Mouse (Mus musculus): Measurements from ENCODE around the gene Inpp4b. TPM values are rescaled to one million over a fixed set of nuclear protein-coding genes. Genes with fewer than 3 reads are reported as not detected.

The Inpp4b gene
- polyA plus RNA-seq, 1 experiment = 0.46 TPM

- WGBS = 89% methylated on average over 4 of the region's 4 CpGs
- no peak for DNase-seq (ENCODE audit: low read depth, low spot score)
Measured at GRCm38 (mm10) chr8:81639820-81640219, 297.5 kb downstream of the Inpp4b start.

GRCm38 (mm10) chr8:81643030-81643429 is 300.7 kb downstream of the Inpp4b start:
- WGBS = 84% methylated on average over 4 of the region's 4 CpGs
- no peak for DNase-seq (ENCODE audit: low read depth, low spot score)

GRCm38 (mm10) chr8:81692167-81692566 is 349.8 kb downstream of the Inpp4b start:
- DNase-seq (ENCODE audit: low read depth, low spot score) = no peak

- DNase-seq (ENCODE audit: low read depth, low spot score) = no peak
- WGBS = 26% methylated on average over 2 of the region's 2 CpGs
Measured at GRCm38 (mm10) chr8:81694893-81695292, 352.5 kb downstream of the Inpp4b start.

DNA sequence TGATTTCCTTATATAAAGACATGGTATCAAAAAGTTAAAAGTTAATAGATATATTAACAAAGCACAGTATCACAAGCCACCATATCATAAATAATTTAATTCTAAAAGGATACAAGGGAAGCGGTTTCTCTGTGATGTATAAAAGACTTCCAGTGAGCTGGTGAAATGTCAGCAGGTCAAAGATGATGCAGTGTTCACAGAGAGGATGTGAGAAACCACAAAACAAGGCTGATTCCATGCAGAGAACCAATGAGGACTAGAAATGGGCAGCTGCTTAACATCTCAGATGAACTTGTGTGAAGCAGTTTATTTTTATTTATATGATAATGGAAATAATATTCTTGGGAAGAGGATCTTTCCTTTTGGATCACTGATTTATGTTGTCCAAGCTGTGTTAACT is 359.7 kb downstream of the Inpp4b start:
- 76% methylated on average over 1 of the region's 1 CpGs for WGBS
- DNase-seq (ENCODE audit: low read depth, low spot score) = no peak

- DNase-seq (ENCODE audit: low read depth, low spot score) = no peak
- WGBS = 60% methylated on average over 3 of the region's 3 CpGs
Measured at GRCm38 (mm10) chr8:81703571-81704365, 361.4 kb downstream of the Inpp4b start.

GRCm38 (mm10) chr8:81707436-81707835 is 365.1 kb downstream of the Inpp4b start:
- DNase-seq (ENCODE audit: low read depth, low spot score) = no peak
- WGBS = 63% methylated on average over 1 of the region's 1 CpGs

GRCm38 (mm10) chr8:81731332-81731731 is 389.0 kb downstream of the Inpp4b start:
- no peak for DNase-seq (ENCODE audit: low read depth, low spot score)

- no peak for DNase-seq (ENCODE audit: low read depth, low spot score)
Measured at GRCm38 (mm10) chr8:81735655-81736054, 393.3 kb downstream of the Inpp4b start.

GRCm38 (mm10) chr8:81736103-81736502 is 393.7 kb downstream of the Inpp4b start:
- 87% methylated on average over 1 of the region's 1 CpGs for WGBS
- no peak for DNase-seq (ENCODE audit: low read depth, low spot score)

More at GRCm38 (mm10) chr8:81735655-81736054, 393.3 kb downstream of the Inpp4b start:
- WGBS = 86% methylated on average over 2 of the region's 2 CpGs

DNA sequence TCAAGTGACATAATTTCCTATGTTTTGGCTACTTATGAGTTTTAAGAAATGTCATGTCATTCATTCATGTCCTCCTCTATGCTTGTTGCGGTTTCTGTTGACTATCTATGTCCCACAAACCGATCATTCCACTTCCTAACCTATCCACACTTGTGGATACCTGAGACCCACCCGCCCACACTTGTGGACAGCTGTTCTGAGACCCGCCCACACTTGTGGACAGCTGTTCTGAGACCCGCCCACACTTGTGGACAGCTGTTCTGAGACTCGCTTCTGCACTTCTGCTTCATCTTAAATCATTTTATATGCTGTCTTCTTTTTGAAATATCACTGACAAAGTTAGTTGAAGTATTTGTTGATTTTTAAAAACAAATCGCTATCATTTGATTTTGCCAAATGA is 400.2 kb downstream of the Inpp4b start:
- no peak for DNase-seq (ENCODE audit: low read depth, low spot score)
- WGBS = 73% methylated on average over 7 of the region's 7 CpGs

DNA sequence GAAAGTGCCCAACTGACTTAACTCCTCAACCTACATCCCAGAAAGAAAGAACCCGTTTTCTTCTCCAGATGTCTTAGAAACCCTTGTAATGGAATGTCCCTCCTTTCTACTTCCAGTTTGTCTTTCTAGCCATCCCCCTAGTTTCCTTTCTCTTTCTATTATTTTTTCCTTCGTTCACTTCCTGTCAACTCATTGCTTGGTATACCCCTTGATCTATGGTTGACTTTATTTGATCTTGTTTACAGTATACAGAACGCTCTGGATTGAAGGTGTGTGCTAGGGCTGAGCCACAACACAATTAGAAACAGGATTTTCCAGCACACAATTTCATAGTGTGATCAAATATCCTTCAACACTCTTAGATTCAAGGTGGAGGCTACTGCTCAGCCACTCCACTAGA is 400.7 kb downstream of the Inpp4b start:
- no peak for DNase-seq (ENCODE audit: low read depth, low spot score)
- 71% methylated on average over 3 of the region's 3 CpGs for WGBS

DNA sequence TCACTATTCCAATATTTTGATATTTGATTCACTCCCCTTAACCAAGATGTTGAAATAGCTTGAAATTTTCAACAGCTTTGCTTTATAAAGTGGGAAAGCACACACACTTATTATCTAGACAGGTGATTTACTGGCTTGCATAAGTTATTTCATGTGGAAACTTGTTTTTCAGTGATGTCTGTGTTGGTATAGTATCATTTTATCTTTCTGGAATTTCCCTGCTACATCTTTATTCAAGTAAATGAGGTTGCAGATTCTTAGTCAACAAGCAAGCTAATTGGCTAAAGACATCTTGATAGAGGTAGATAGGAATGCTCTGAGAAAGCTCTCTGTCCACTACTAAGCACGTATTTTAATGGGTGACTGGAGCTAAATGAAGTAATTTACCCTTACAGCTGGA is 403.1 kb downstream of the Inpp4b start:
- 64% methylated on average over 1 of the region's 1 CpGs for WGBS
- no peak for DNase-seq (ENCODE audit: low read depth, low spot score)

- 64% methylated on average over 1 of the region's 1 CpGs for WGBS
- no peak for DNase-seq (ENCODE audit: low read depth, low spot score)
Measured at GRCm38 (mm10) chr8:81751159-81751558, 408.8 kb downstream of the Inpp4b start.

DNA sequence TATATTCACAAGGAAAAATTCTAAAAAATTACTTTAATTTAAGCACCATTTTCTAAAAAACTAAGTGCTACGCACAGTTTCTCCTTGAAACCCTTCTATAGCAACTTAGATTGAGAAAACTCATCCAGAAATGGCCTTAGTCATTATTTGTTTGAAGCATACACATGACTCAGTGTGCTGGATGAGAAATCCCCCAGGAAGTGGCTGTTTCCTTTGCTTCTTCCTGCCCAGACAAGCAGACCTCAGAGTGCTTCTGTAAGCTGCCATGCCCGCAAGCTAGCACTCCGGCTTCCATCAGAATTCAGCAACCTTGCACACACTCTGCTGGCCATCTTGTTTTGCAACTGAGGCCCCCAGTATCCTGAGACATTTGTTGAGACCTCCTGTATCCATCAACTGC is 414.3 kb downstream of the Inpp4b start:
- DNase-seq (ENCODE audit: low read depth, low spot score) = no peak
- WGBS = 76% methylated on average over 3 of the region's 3 CpGs

DNA sequence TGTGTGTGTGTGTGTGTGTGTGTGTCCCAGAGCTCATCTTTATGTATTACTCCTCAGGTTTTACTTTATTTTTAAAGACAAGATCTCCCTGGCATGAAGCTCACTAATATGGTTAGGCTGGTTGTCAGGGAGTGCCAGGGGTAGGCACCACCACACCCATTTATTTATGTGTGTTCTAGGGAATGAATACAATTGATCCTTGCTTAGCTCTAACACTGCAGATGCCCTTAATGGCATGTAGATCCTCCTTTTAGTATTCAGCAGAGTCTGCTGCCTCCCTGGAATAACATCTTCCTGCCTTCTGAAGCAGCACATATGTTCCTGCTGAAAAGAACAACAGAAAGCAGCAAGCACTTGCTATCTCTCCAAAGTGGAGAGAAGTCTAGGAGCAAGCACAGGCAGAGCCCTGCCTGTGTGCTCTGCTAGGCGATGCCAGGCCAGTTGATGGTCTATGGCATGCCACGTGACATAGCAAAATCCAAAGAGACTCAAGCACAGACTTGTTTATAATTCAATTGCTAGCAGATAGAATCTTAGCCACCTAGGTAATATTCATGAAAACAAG is 415.3 kb downstream of the Inpp4b start:
- WGBS = 91% methylated on average over 2 of the region's 2 CpGs

GRCm38 (mm10) chr8:81761466-81761865 is 419.1 kb downstream of the Inpp4b start:
- DNase-seq (ENCODE audit: low read depth, low spot score) = no peak

More for the DNA sequence above, 415.3 kb downstream of the Inpp4b start:
- no peak for DNase-seq (ENCODE audit: low read depth, low spot score)

DNA sequence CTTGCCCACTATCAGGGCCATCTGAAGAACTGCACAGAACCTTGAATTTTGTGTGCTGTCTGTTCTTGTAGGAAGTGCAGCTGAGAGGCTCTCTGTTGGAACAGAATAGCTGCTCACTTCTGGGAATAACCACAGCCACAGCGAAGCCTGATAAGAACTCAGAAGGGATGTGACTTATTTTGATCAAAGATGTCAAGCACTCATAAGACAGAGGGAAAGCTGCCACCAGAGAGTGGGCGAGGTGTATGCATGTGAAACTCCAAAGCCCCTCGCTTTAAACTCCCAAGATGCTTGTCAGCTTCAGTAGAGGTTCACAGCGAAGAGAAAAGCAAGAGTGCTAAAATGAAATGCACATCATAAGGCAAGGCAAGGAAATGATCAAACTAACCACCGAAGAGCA is 423.7 kb downstream of the Inpp4b start:
- DNase-seq (ENCODE audit: low read depth, low spot score) = no peak
- WGBS = 88% methylated on average over 5 of the region's 5 CpGs

More at GRCm38 (mm10) chr8:81761466-81761865, 419.1 kb downstream of the Inpp4b start:
- 57% methylated on average over 4 of the region's 4 CpGs for WGBS

- 13% methylated on average over 12 of the region's 12 CpGs for WGBS
- DNase-seq (ENCODE audit: low read depth, low spot score) = no peak
Measured at GRCm38 (mm10) chr8:81767411-81768312, 425.3 kb downstream of the Inpp4b start.

GRCm38 (mm10) chr8:81768313-81768675 is 425.9 kb downstream of the Inpp4b start:
- WGBS = 65% methylated on average over 2 of the region's 2 CpGs
- no peak for DNase-seq (ENCODE audit: low read depth, low spot score)
